Mouse (Mus musculus) small intestine, adult 10 weeks (tissue): Measurements from ENCODE around the gene Aip. TPM values are rescaled to one million over a fixed set of nuclear protein-coding genes. Genes with fewer than 3 reads are reported as not detected.

Experiments
- polyA plus RNA-seq: library from polyadenylated mRNA; stranded (reverse); fragments of 350-450 nt; fragmentation: Illumina TruSeq; extraction: RNeasy Lipid Tissue Mini Kit (QIAGEN cat#74804); gene quantifications from one replicate; pipeline ENCODE4 v1.2.3, GENCODE M21; 2014; ENCODE audit warnings: low replicate concordance

Aip gene
- polyA plus RNA-seq: not detected

GRCm38 (mm10) chr19:4125741-4126696 is at the start of gene Aip:
Aip (minus strand) TSS chr19:4125858.

GRCm38 (mm10) chr19:4162646-4163542 is 37.2 kb upstream of the Aip start, which contains the start of gene Rps6kb2:
Rps6kb2 (minus strand) TSS chr19:4163354.

GRCm38 (mm10) chr19:4153232-4153654 is 27.6 kb upstream of the Aip start, which contains the start of gene Ptprcap:
Ptprcap (plus strand) TSS chr19:4153604.

GRCm38 (mm10) chr19:4148491-4148806 is 22.8 kb upstream of the Aip start, which contains the start of gene Coro1b:
Coro1b (plus strand) TSS chr19:4148619.

GRCm38 (mm10) chr19:4143759-4144268 is 18.2 kb upstream of the Aip start, which contains the start of gene Cabp4:
Cabp4 (minus strand) TSS chr19:4144033.

GRCm38 (mm10) chr19:4139446-4139845 is 13.8 kb upstream of the Aip start, which contains the start of gene Gpr152:
Gpr152 (plus strand) TSS chr19:4139787.

GRCm38 (mm10) chr19:4099837-4100717 is 25.6 kb downstream of the Aip start, which contains the start of gene Pitpnm1:
Pitpnm1 (plus strand) TSS chr19:4099998.

GRCm38 (mm10) chr19:4096642-4097440 is 28.8 kb downstream of the Aip start, which contains the start of gene Cdk2ap2:
Cdk2ap2 (plus strand) TSS chr19:4097182.

GRCm38 (mm10) chr19:4081394-4081793 is 44.3 kb downstream of the Aip start, which contains the start of gene Cabp2:
Cabp2 (plus strand) TSS chr19:4081578.

Other genes starting within 250 kb of the Aip start
- 1.8 TPM for gene Tcirg1, start 218.7 kb downstream of the Aip start, polyA plus RNA-seq
- gene Ndufs8, start 213.1 kb downstream of the Aip start, polyA plus RNA-seq: 0.63 TPM
- gene Aldh3b1, start 196.1 kb downstream of the Aip start, polyA plus RNA-seq: 1.9 TPM
- 0.33 TPM for gene Unc93b1, start 190.7 kb downstream of the Aip start, polyA plus RNA-seq
- not detected for gene Aldh3b3, start 167.2 kb downstream of the Aip start, polyA plus RNA-seq
- gene Aldh3b2, start 153.5 kb downstream of the Aip start, polyA plus RNA-seq: not detected
- gene Acy3, start 139.3 kb downstream of the Aip start, polyA plus RNA-seq: 5.0 TPM
- not detected for gene Tbx10, start 133.1 kb downstream of the Aip start, polyA plus RNA-seq
- not detected for gene Nudt8, start 125.3 kb downstream of the Aip start, polyA plus RNA-seq
- 0.19 TPM for gene Gm49405, start 125.2 kb downstream of the Aip start, polyA plus RNA-seq
- gene Doc2g, start 122.5 kb downstream of the Aip start, polyA plus RNA-seq: not detected
- gene Ndufv1, start 113.1 kb downstream of the Aip start, polyA plus RNA-seq: 2.5 TPM
- 15.3 TPM for gene Gstp1, start 87.9 kb downstream of the Aip start, polyA plus RNA-seq
- gene Gstp2, start 79.8 kb downstream of the Aip start, polyA plus RNA-seq: 8.5 TPM
- not detected for gene Gstp3, start 66.3 kb downstream of the Aip start, polyA plus RNA-seq
- gene Cabp2, start 44.3 kb downstream of the Aip start, polyA plus RNA-seq: not detected
- 2.9 TPM for gene Cdk2ap2, start 28.7 kb downstream of the Aip start, polyA plus RNA-seq
- gene Pitpnm1, start 25.9 kb downstream of the Aip start, polyA plus RNA-seq: 0.93 TPM
- not detected for gene Gpr152, start 13.9 kb upstream of the Aip start, polyA plus RNA-seq
- gene Cabp4, start 18.2 kb upstream of the Aip start, polyA plus RNA-seq: 0.71 TPM
- 9.9 TPM for gene Coro1b, start 22.8 kb upstream of the Aip start, polyA plus RNA-seq
- gene Ptprcap, start 27.7 kb upstream of the Aip start, polyA plus RNA-seq: 1.9 TPM
- 1.9 TPM for gene Rps6kb2, start 37.5 kb upstream of the Aip start, polyA plus RNA-seq
- gene Carns1, start 49.6 kb upstream of the Aip start, polyA plus RNA-seq: 0.67 TPM
- gene Tbc1d10c, start 65.4 kb upstream of the Aip start, polyA plus RNA-seq: 0.56 TPM
- gene Ppp1ca, start 66.2 kb upstream of the Aip start, polyA plus RNA-seq: 39.0 TPM
- 1.7 TPM for gene Rad9a, start 75.8 kb upstream of the Aip start, polyA plus RNA-seq
- gene Clcf1, start 88.4 kb upstream of the Aip start, polyA plus RNA-seq: 0.33 TPM
- not detected for gene AC109138.7, start 88.5 kb upstream of the Aip start, polyA plus RNA-seq
- gene Pold4, start 106.0 kb upstream of the Aip start, polyA plus RNA-seq: not detected
- 4.9 TPM for gene Ssh3, start 143.3 kb upstream of the Aip start, polyA plus RNA-seq
- gene Ankrd13d, start 157.3 kb upstream of the Aip start, polyA plus RNA-seq: not detected
- 13.4 TPM for gene Grk2, start 180.4 kb upstream of the Aip start, polyA plus RNA-seq